Mouse (Mus musculus) neutrophil, adult 59 days (primary cell): ENCODE data around the gene Ccr2. TPM values are rescaled to one million over a fixed set of nuclear protein-coding genes. Genes with fewer than 3 reads are reported as not detected.

Experiments
- total RNA-seq, 2 experiments: library from RNA; stranded (reverse); gene quantifications; 1 replicate in 1 of 2; 2 replicates in 1 of 2; pipeline ENCODE4 v1.2.4; 2023

Ccr2 gene
- 100 to 1,000 TPM; 146 to 263 TPM for total RNA-seq

DNA sequence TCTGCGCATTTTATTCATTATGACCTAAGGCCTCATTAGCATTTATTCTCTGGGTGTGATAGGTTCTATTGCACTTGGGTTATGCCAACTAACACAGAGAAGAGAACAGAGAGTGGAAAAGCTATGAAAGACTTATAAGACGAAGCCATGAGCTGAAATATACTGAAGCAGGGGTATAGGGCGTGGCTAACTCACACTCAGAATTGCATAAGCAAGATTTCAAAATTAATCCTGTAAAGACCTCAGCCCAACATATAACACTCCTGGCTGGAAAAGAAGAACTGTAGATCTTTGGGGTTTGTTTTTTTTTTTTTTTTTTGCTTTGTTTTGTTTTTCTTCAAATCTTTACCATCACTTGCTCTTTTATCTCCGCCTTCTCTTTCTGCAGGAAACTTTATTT, at the start of gene Ccr2:
Gene Ccr2, plus strand, starts transcription at position 228 of the 400 bp plus-strand sequence.

DNA sequence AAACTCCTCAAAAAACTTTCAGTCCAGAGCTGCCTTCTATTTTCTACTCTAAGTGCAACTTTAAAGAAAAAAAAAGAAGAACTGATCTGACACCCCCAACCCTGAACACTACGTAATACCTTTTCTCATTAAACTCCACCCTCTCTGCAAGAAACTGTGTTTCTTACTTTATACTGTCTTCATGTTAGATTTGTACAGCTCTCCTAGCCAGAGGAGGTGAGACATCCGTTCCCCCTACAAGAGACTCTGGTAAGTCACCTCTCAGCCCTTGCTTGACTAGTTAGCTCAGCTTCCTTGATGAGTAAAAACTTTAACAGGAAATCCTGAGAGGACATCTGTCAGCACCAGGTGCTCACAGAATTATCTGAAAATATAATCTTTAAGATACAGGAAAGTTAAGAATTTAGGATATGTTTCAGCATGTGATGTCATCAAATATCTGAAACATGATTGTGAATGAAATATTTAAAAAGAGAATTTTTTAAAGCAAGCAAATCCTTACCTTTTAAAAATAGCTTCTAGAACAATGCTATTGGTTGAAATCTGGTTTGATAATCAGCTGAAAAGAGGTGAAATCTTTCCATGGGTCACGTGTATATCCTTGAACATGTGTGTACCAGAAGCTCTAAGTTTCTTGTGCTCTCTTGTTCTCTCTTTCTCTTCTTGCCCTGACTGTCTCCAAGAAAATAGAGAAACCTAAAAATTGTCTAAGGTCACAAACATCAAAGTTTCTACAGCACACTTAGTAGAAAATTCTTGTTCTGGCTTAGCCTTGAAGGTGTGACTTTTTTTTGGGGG, 19.8 kb downstream of the Ccr2 start, which contains the start of gene Ccr5:
Gene Ccr5, plus strand, starts transcription at position 157 of the 798 bp plus-strand sequence.

Other genes with a start within 250 kb of the Ccr2 start
- under 1 TPM in 1 of 2 experiments, not detected in 1; 0.09 TPM for gene Xcr1, start 239.9 kb upstream of the Ccr2 start, total RNA-seq
- gene Ccr1, start 133.3 kb upstream of the Ccr2 start, total RNA-seq = 100 to 1,000 TPM; 202 to 243 TPM
- gene Ccr1l1, start 123.5 kb upstream of the Ccr2 start, total RNA-seq = not detected
- gene Ccr3, start 80.0 kb upstream of the Ccr2 start, total RNA-seq = under 1 TPM; 0.56 to 0.71 TPM
- gene Ccr5, start 19.6 kb downstream of the Ccr2 start, total RNA-seq = 1 to 10 TPM in 1 of 2 experiments, under 1 TPM in 1; 0.55 to 1.9 TPM
- 10 to 100 TPM in 1 of 2 experiments, 1 to 10 TPM in 1; 7.2 to 11.6 TPM for gene 2010315B03Rik, start 210.7 kb downstream of the Ccr2 start, total RNA-seq